Mouse (Mus musculus) left cerebral cortex, adult 9 months (tissue): Measurements from ENCODE around the gene Steap4.
"Not testable (repeated sequence)": the region's sequence is repeated elsewhere in the genome, so short reads cannot be mapped to it uniquely, and the experiment has no call there.

ENCODE experiments used
- DNase-seq, 2 experiments: peaks; one replicate each; pipeline ENCODE4 v3.0.0; 2022; ENCODE audit warnings: low spot score in 2 of 2

Gene Steap4

DNA sequence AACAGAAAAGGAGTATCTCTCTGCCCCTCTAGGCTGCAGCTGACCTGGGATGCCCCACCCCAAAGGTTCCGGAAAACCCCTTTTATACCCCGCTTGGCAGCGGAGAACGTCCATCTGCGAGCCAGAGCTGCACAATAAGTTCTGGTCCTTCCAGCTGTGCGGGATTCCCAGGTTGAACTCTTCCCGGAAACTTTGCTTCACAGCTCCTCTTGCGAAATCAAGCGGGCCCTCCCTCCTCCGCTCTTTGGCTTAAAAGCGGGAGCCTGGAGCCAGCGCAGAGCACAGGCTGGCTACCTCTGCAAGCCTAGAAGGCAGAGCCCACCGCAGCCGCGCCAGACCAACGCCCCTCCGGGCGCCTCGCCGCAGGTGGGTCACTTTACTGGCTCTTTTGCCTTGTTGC lies at the start of gene Steap4:
Steap4 (plus strand) TSS at position 282 of the 400 bp plus-strand sequence.
- DNase-seq = no peak

GRCm38 (mm10) chr5:7911975-7912374 lies 48.3 kb upstream of the Steap4 start:
- DNase-seq = no peak

DNA sequence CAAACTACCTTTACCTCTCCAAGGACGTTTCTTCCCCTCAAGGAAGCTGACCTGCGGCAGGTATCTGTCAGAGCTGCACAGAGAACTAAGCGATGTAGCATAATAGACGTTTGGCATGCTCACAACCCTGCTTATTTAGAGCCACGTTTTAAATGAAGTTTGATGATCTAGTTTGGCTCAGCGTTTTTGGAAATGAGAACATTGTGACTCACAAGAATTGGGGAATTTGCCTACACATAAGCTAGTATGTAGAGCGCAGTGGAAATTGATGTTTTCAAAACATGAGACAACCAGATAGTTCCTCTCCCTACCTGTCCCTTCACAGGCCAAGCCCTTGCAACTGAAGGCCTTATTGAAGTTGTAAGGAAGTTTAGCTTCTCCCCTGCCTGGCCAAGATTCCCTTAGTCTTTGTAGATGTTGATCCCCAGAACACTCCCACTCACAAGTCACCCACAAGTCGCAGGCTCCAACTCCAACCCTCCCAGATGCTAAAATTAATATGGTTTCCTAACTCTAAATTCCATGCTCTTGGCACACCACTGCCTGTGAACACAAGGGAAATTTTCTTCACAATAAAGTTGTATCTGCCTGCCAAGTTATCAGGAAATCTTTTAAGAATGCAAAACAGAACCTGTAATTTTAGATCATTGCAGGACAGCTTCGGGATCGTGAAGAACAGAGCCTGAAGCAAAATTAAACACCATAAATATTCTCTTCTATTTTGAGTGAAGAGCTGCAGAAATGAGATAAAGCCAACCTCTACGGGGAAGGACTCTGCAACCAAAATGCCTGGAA lies 42.6 kb upstream of the Steap4 start:
- peak; percentile 54 to 69 for DNase-seq

DNA sequence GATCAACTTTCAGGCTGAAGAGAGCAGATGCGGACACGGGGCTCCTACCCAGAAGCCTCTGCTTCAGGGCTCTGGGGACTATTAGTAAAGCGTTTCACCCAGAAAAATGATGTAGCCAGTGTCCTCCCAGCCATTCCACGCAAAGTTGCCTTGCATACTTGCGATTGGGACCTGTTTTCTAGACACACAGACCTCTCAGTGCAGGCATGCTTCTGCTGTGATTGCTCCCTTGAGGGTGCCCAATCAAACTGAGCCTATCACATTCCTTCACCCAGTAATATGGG lies 42.0 kb upstream of the Steap4 start:
- no peak for DNase-seq

DNA sequence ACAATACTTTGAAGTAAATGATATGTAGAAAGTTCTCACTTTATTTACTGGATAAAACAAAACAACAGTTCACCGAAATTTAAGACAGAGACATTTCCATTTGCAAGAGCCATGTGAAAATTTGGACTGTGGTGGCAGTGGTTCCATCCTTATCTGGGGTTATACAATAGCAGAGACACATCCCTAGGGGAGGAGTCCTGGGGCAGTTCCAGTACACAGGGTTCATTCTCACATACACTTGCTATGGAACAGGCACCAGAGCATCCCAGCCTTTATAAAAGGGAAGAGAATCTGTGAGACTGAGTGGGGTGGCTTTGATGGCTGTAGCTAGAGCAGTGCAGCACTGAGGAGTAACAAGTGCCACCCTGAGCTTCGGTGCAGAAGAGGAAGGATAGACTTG lies 40.6 kb upstream of the Steap4 start:
- no peak for DNase-seq

DNA sequence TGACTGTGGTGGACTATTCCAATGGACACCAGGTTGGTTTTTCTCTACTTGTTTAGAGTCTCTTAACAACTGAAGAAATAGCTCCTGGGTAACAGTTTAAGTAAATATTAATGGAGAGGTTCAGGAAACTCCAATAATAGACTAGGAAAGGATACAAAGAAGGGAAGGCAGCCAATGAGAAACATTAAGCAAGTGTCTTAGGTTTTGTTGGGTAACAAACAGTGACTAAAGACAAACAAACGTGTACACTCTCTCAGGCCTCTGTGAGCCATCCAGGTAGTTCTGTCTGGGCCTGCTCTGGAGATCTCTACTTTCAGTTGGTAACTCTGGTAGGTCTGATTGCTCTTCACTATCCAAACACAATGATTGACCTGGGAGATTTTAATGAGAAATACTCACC lies 37.5 kb upstream of the Steap4 start:
- DNase-seq = no peak

DNA sequence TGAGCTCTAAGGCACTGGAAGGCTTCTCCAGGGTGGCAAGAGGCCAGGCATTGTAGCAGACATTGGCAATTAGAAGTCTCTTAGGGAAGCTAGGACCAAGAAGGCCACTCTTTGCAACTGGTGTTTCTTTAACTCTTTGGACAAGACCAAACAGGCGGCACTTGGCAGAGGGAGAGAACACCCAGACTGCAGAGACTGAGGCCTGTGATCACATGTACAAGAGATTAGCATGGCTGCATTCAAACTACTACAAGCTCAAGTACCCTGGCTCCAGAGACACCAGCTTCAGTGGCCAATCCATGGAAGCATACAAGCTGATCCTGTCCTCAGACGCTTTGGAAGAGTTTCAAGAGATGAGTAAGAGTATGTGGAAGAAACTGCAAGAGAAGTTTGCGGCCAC lies 36.6 kb upstream of the Steap4 start:
- no peak for DNase-seq

- DNase-seq = no peak
Measured at GRCm38 (mm10) chr5:7932234-7933221, 27.7 kb upstream of the Steap4 start.

- DNase-seq = not testable (repeated sequence)
Measured at GRCm38 (mm10) chr5:7933495-7933894, 26.8 kb upstream of the Steap4 start.

DNA sequence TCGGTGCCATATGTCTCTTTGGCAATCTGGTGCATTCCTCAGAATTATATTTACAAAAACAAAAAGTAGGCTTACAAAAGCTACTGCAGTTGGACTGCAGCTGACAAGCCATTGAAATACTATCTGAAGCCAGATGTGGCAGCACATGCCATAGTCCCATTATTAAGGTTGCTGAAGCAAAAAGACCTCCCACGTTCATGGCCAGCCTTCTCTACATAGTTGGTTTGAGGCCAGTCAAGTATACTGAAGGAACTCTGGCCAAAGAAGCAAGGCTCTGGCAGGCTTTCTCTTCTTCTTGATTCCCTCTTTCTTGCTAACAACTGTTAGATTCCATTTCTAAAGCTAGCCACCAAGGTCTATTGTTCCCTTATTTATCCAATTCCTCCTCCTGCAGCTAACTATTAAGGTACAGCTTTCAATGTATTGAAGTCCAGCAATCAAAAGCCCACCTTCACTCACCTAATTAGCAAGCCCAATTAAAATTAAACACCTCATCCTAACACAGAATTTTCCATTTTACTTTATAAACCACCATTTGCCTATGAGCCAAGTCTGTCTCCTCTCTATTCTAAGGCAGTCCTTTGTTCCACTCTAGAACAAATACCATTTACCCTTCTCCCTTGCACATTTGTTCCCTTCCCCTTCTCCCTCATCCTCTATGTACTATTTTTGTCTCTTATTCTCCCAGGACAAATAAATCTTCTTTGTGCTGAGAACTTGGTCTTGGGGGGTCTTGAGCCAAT lies 26.2 kb upstream of the Steap4 start:
- no peak for DNase-seq

- no peak for DNase-seq
Measured at GRCm38 (mm10) chr5:7954838-7955237, 5.4 kb upstream of the Steap4 start.

GRCm38 (mm10) chr5:7955371-7955966 lies 4.8 kb upstream of the Steap4 start:
- no peak for DNase-seq

DNA sequence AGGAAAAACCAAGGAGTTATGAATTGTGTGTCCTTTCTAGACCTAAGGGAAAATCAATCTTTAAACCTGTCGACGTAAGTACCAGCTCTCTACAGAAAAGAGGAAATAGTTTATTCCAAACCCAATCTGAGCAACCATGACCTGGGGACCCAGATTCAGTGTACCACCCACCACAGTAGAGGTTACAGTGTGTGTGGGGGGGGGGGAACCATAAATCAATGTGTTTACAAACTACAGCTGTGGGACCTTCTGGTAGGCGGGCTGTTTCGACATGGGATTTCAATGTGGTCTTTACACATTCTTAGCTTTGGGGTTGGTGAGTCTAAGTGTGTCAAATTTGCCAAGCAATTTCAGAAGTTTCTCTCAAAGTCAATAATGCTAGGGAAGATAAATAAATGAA lies 2.2 kb upstream of the Steap4 start:
- no peak for DNase-seq

- DNase-seq = no peak
Measured at GRCm38 (mm10) chr5:7959286-7959685, 971 bp upstream of the Steap4 start.

GRCm38 (mm10) chr5:7961113-7961512 lies 856 bp downstream of the Steap4 start:
- DNase-seq = no peak

DNA sequence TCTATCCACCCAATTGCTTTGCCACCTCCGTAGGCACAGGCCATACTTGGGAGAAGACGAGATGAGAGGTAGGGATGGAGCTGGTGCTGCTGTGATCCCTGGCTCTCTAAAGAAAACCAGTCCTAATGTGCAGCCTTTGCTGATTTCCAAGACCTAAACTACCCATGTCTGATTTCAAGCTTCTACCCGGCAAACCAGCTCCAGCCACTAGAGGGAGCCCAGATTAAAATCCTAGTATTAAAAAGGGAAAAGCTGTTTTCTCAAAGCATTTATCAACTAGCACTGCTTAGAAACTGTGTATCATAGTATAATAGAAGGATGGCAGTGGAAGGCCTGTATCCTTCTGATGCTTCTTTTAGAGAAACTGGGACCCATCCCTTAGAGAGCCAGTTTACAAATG lies 5.0 kb downstream of the Steap4 start:
- peak in 1 of 2 experiments; percentile 72 for DNase-seq

GRCm38 (mm10) chr5:7968152-7968551 lies 7.9 kb downstream of the Steap4 start:
- DNase-seq = no peak

- DNase-seq = no peak
Measured at GRCm38 (mm10) chr5:7972266-7972665, 12.0 kb downstream of the Steap4 start.

DNA sequence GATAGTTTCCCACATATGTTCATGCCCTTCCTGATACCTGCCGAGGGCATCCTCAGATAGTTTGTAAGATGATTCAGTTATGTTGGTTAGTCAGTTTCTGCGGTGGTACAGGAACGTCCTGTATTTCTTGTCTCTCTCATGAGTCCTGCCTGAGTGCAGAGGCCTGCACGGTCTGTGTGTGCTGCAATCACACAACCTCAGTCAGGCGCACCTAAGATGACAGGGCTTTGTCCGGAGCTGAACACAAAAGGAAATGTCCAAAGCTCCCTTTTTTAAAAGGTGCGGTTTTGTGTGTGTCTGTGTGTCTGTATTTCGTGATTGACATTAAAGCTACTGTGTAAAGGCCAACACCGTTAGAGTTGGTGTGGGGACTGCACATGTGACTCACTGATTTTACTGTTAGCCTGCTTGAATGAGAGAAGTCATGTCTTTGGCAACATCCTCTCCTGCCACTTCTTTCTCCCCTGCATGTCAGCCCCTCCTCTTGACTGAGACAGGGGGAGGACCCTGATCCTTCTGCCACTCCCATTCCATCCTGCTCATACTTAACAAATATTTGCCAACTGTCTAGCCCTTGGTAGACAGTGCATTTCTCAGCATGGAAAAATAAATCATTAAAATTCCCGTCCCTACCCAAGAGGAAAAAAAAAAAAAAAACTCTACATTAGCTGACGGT lies 14.4 kb downstream of the Steap4 start:
- DNase-seq = no peak

GRCm38 (mm10) chr5:7980586-7980985 lies 20.3 kb downstream of the Steap4 start:
- no peak for DNase-seq

DNA sequence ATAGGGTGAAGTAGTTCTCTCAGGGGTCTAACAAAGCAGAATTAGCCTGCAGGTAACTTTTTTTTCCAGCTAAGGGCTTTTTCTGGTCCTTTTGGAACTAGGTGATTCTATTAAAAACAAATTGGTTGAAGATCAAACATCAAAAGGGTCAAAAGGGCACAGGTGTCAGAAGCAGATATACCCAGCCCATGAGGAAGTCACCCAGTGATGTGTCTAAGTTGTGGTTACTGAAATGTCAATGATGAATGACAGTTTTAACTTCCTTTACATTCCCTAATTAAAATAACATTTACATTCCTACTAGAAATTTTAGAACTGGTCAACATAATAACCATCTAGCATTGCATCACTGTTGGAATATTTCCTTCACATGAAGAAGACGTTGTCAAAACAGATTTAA lies 27.7 kb downstream of the Steap4 start:
- DNase-seq = no peak
